Mouse (Mus musculus) intestine, embryonic 15.5 days (tissue): ENCODE results near the gene Pex7. TPM values are rescaled to one million over a fixed set of nuclear protein-coding genes. Genes with fewer than 3 reads are reported as not detected.

ENCODE experiments used
- ATAC-seq: fragments of 200-750 bp; cut with Nextera tagmentation; 2 replicates; pipeline ENCODE4 v1.8.0; 2017; ENCODE audit warnings: moderate TSS enrichment, moderate library complexity
- H3K27ac ChIP-seq: fragments of 300-500 bp; sonication (generic); 2 replicates; pipeline ENCODE4 v1.5.1; 2015; ENCODE audit warnings: mild to moderate bottlenecking, inconsistent platforms
- H3K27me3 ChIP-seq: fragments of 300-500 bp; sonication (generic); replicated peaks from 2 replicates; pipeline ENCODE4 v1.6.1; 2015; ENCODE audit warnings: inconsistent platforms
- H3K36me3 ChIP-seq: fragments of 300-500 bp; sonication (generic); 2 replicates; pipeline ENCODE4 v1.6.1; 2015; ENCODE audit warnings: inconsistent platforms
- H3K4me1 ChIP-seq: fragments of 300-500 bp; sonication (generic); replicated peaks from 2 replicates; pipeline ENCODE4 v1.6.1; 2015; ENCODE audit warnings: inconsistent platforms
- H3K4me2 ChIP-seq: fragments of 300-500 bp; sonication (generic); replicated peaks from 2 replicates; pipeline ENCODE4 v1.6.1; 2015; ENCODE audit warnings: mild to moderate bottlenecking, inconsistent platforms
- H3K4me3 ChIP-seq: fragments of 300-500 bp; sonication (generic); replicated peaks from 2 replicates; pipeline ENCODE4 v1.5.1; 2015; ENCODE audit warnings: inconsistent platforms
- H3K9ac ChIP-seq: fragments of 300-500 bp; sonication (generic); 2 replicates; pipeline ENCODE4 v1.6.1; 2015; ENCODE audit warnings: inconsistent platforms
- H3K9me3 ChIP-seq: fragments of 300-500 bp; sonication (generic); 2 replicates; pipeline ENCODE4 v1.6.1; 2016; ENCODE audit warnings: inconsistent platforms
- WGBS: fragments of 180-500 bp; shearing (Covaris S2); methylation state at CpG from one replicate; pipeline ENCODE4 v1.1.7; 2015; 5-methylcytosine and 5-hydroxymethylcytosine counted together
- polyA plus RNA-seq: library from polyadenylated mRNA; unstranded; fragments of >200 nt; fragmentation: Nextera tagmentation; extraction: Ambion mirVana; gene quantifications from 2 replicates; pipeline ENCODE4 v1.2.1, GENCODE M21; 2015

Pex7 gene
- polyA plus RNA-seq, 1 experiment from 2014 or later, result 50.3 TPM

DNA sequence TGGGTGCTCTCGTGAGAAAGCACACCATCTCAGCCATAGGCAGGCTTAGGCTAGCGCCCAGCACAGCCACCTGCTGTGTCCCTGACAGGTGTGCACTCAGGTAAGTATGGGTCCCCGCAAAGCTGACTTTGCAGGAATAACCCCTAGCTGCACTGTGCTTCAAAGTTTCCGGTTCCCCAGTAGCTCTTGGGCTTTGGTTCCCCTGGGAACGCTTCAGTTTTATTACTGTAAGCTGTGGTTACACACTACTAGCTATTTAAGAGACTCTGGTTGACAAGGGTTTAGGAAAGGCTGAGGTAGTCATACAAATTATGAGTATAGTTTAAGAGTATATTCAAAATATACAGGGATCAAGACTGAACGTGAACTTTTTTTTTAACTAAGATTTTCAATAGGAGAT is 54.7 kb downstream of the Pex7 start:
- WGBS, result 23% methylated on average over 6 of the region's 6 CpGs
- no peak for ATAC-seq
- H3K4me2 ChIP-seq, result no peak overlapping the region
- no peak overlapping the region for H3K9ac ChIP-seq
- no peaks in the 10 kb centered on the region for H3K36me3 ChIP-seq
- H3K9me3 ChIP-seq, result no peaks in the 10 kb centered on the region
- H3K27ac ChIP-seq, result no peak overlapping the region
- H3K27me3 ChIP-seq, result peaks cover 44% of the 10 kb centered on the region
- H3K4me3 ChIP-seq, result no peak overlapping the region
- H3K4me1 ChIP-seq, result peaks cover 26% of the 10 kb centered on the region

DNA sequence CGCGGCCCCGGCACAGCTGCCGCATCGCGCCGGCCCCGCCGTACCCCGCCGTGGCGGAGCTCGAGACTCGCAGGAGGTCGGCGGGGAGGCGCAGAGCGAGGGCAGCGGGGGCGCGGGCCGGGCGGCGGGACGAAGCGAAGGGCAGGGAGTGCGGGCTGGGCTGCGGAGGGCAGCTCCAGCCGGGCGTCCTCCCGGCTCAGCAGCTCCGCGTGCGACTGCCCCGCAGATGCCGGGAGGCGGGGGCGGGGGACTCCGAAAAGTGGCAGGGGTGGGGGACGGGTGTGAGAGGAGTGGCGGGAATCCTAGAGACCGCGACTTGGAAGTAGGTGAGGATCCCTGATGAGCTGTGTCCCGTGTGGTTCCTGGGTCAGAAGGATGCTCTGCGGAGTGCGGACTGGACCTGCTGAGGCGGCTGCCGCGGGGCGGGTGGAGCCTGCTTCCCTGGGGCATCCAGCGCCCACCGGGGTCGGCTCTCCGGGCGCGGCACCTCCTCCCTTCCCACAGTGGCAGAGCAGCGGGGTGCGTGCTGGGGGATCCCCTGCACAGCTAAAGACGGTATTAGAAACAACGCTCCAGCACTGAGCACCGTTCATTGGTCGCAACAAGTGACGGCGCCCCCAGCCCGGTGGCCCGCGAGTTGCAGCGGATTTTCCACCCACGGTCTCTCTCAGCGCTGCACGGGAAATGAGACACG is 56.3 kb downstream of the Pex7 start, which contains the start of gene Slc35d3:
TSS of gene Slc35d3 (minus strand) at position 462 of the 694 bp plus-strand sequence.
- under 1% methylated on average over 66 of the region's 72 CpGs for WGBS

DNA sequence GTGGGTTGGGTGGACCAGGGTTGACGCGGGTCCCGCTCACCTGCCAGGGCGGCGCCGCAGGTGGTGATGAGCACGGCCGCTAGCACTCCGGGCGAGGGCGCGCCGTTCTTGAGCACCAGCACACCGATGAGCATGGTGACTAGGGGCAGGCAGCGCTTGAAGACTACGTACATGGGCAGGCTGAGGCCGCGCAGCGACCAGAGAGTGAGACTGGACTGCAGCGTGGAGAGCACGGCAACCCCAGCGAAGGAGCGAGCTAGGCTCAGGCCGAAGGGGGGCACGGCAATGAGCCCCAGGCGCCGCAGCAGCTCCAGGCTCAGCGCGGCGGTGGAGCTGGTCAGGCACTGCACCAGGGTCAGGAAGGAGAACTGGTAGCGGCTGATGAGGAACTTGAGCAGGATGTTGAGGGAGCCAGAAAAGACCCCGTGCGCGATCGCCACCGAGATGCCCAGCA is 56.9 kb downstream of the Pex7 start:
- peak overlapping the region; percentile 99 for H3K4me2 ChIP-seq
- H3K9me3 ChIP-seq, result no peaks in the 10 kb centered on the region
- peak overlapping the region; percentile 28 for H3K9ac ChIP-seq
- H3K27me3 ChIP-seq, result peaks cover 44% of the 10 kb centered on the region
- WGBS, result under 1% methylated on average over 36 of the region's 36 CpGs
- peaks cover 26% of the 10 kb centered on the region for H3K4me1 ChIP-seq
- peak; percentile 71 for ATAC-seq
- H3K36me3 ChIP-seq, result no peaks in the 10 kb centered on the region
- no peak overlapping the region for H3K27ac ChIP-seq
- H3K4me3 ChIP-seq, result peak overlapping the region; percentile 56

More for the DNA sequence above, 56.3 kb downstream of the Pex7 start, which contains the start of gene Slc35d3:
- Histone ChIP-seq H3K27me3 (peaks cover 44% of the 10 kb centered on the region), H3K4me2 (peak within 1 kb of the TSS; percentile 99), H3K9me3 (no peaks in the 10 kb centered on the region), H3K36me3 (no peaks in the 10 kb centered on the region), H3K9ac (peak within 1 kb of the TSS; percentile 28), H3K27ac (no peak within 1 kb of the TSS), H3K4me3 (peak within 1 kb of the TSS; percentile 56), H3K4me1 (peaks cover 26% of the 10 kb centered on the region)
- peak; percentile 44 for ATAC-seq

DNA sequence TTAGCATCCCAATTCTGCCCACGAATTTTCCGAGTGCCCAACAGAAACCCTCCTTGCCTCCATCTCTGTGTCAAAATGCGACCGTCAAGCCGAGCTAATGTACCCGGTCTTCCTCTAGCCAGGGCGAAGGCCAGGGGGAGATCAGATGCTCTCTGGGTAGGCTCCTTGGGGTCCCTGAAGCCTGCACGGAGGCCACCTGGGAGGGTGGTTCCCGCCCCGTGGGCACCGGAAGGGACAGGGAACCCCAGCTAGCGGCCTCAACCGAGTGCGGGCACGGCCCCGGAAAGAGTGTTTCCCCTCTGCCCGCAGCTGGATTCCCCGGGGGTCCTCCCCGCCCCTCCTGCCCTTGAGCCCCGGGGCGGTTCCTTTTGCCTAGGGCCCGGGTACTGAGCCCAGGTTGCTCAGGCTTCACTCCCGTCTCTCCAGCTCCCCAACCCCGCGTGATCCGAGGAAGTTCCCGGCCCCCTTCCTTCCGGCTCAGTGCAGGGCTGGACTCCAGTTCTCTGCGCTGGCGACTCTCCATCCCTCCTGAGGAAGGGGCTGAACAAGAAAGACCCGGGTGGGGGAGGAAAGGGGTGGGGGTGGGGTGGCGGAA is 57.6 kb downstream of the Pex7 start:
- WGBS, result under 1% methylated on average over 32 of the region's 32 CpGs
- Histone ChIP-seq H3K4me2 (peak overlapping the region; percentile 99), H3K36me3 (no peaks in the 10 kb centered on the region), H3K4me1 (peaks cover 26% of the 10 kb centered on the region), H3K4me3 (peak overlapping the region; percentile 56), H3K9me3 (no peaks in the 10 kb centered on the region), H3K27me3 (peaks cover 44% of the 10 kb centered on the region), H3K27ac (no peak overlapping the region), H3K9ac (peak overlapping the region; percentile 49)
- ATAC-seq, result peak; percentile 74

DNA sequence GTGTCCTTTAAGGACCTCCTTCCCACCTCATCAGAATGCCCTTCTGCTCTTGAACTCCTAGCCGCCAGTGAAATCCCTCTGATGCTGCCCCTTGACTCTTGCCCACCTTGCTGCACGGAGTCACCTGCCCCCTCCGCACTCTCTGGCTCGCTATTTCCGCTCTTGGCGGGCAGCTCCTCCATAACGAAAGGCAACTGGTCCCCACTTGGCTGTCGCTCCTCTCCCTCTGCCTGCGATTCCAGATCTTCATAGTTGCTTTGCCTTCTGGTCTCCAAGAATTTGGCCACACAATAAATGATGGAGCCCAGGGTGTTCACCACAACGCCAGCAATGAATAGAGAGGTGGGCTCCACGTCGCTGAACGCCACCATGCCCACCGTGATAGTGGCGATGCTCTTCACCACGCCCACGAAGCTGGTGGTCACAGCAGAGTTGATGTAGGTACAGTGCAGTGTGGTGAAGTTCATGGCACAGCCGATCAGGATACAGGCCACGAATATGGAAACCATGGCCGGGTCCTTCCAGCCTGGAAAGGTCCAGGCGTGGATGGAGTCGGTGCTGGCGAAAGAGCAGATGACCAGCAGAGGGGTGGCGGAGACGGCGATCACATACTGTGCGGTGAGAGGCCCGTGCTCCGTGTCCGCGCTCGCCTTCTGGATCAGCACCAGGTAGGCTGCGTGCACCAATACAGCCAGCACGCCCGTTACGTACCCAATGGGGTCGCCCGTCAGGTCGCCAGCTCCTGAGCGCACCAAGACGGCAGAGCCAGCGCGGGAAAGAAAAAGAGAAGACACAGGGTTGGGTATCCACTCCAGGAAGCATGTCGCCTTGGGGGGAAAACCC is 58.3 kb downstream of the Pex7 start:
- no peak overlapping the region for H3K9ac ChIP-seq
- ATAC-seq, result no peak
- no peak overlapping the region for H3K27ac ChIP-seq
- H3K4me1 ChIP-seq, result peaks cover 26% of the 10 kb centered on the region
- 7% methylated on average over 44 of the region's 44 CpGs for WGBS
- no peaks in the 10 kb centered on the region for H3K36me3 ChIP-seq
- H3K27me3 ChIP-seq, result peaks cover 44% of the 10 kb centered on the region
- H3K4me2 ChIP-seq, result peak overlapping the region; percentile 99
- H3K9me3 ChIP-seq, result no peaks in the 10 kb centered on the region
- peak overlapping the region; percentile 56 for H3K4me3 ChIP-seq

DNA sequence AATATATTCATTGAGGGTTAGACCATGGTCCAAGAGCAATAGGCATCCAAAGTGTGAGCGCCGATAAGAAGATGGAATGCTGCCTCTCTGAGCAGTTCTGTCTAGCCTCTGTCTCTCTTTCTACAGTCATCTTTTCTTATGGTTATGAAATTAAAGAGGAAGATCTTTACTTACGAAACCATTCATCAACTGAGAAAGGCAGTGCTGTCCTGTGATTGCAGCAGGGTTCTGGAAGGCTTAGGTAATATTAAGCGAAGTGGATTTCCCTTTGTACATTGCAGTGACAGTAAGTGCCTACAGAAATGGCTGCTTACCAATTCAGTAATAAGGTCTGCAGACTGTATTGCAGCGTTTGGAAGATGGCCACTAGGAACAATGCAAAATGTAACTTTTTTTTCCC is 67.7 kb downstream of the Pex7 start:
- no peak overlapping the region for H3K4me2 ChIP-seq
- 86% methylated on average over 5 of the region's 5 CpGs for WGBS
- no peak for ATAC-seq

DNA sequence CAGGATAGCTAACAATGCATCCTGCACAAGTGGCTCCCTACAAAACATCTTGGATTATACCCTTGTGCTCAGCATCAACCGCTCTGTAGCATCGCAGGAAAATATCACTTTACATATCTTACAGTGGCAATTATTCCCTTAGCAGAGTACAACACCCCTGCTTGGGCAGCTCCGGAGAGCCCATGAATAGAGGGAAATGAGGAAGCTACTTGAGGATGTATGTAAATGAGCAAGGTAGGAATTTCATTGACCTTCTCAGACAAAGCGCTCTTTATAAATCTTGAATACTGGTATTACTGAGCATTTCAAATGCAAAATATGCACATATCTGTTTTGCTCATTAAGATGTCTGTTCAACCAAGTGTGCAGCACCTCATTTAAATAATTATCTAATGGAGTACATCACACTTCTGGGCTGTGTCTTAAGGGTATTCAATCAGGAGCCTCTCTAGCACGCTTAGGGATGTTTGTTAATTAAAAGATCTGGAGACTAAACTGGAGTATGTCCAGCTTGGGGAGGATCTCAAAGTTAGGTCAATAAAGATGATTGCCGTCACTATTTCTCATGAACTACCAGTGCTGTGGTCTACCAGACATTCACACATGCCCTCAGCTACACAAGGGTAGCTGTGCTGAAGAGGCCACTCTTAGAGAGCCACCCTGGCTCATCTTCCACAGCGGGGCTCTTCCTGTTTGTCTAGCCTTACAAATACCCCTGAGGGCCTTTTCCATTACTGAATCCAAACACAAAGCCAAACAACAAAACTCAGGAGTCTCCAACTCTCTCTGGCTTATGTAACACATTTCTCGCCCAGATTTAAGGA is 71.4 kb downstream of the Pex7 start:
- Histone ChIP-seq H3K27ac (no peak overlapping the region), H3K9ac (no peak overlapping the region), H3K9me3 (no peaks in the 10 kb centered on the region), H3K27me3 (no peaks in the 10 kb centered on the region), H3K36me3 (no peaks in the 10 kb centered on the region), H3K4me3 (no peak overlapping the region), H3K4me1 (no peaks in the 10 kb centered on the region), H3K4me2 (no peak overlapping the region)
- 82% methylated on average over 8 of the region's 8 CpGs for WGBS
- no peak for ATAC-seq

More for the DNA sequence above, 67.7 kb downstream of the Pex7 start:
- H3K4me1 ChIP-seq, result no peaks in the 10 kb centered on the region
- no peaks in the 10 kb centered on the region for H3K9me3 ChIP-seq
- no peak overlapping the region for H3K27ac ChIP-seq
- H3K4me3 ChIP-seq, result no peak overlapping the region
- no peaks in the 10 kb centered on the region for H3K36me3 ChIP-seq
- no peaks in the 10 kb centered on the region for H3K27me3 ChIP-seq
- no peak overlapping the region for H3K9ac ChIP-seq

DNA sequence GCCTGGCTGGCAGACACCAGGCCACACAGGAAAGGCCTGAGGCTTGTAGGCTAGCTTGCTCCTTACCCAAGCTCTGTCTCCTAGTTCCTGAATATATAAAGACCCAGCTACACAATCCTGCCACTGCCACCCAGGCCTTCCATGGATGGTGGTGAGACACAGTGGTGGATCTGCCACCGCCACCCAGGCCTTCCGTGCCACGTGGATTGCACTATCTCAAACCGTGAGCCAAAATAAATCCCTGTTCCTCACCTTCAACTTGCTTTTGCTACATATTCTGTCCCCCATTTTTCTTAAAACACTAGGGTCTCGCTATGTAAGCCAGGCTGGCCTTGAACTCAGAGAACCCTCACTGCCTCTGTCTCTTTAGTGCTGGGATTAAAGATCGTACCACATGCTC is 73.3 kb downstream of the Pex7 start:
- 93% methylated on average over 6 of the region's 6 CpGs for WGBS

DNA sequence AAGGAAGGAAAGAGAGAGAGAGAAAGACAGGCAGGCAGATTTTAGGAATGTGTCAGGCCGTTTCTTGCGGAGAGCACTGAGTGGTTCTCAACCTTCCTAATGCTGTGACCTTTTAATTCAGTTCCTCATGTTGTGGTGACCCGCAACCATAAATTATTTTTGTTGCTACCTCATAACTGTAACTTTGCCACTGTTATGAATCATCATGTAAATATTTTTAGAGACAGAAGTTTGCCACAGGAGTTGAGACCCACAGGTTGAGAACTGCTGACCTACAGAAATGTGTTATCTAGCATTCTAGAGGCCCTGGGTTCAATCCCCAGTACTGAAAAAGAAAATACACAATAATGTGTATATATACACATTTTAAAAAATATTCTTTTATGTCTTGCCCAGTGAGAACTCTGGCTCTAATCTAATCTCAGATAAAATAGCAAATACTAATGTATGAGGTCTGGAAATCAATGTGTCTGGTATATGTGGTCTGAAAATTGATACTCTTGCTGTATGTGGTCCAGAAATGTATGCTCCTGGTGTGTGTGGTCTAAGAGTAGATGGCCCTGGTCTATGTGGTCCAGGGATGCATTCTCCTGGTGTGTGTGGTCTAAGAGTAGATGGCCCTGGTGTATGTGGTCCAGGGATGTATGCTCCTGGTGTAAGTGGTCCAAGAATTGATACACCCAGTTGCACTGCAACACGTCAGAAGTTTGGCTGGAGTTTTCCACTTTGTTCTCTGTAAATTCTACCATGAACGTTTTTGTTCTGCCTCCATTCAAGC is 76.2 kb downstream of the Pex7 start:
- no peaks in the 10 kb centered on the region for H3K4me1 ChIP-seq
- no peak overlapping the region for H3K4me2 ChIP-seq
- H3K36me3 ChIP-seq, result no peaks in the 10 kb centered on the region
- no peak for ATAC-seq
- H3K9me3 ChIP-seq, result no peaks in the 10 kb centered on the region
- 79% methylated on average over 5 of the region's 5 CpGs for WGBS
- H3K4me3 ChIP-seq, result no peak overlapping the region
- H3K27ac ChIP-seq, result no peak overlapping the region
- H3K9ac ChIP-seq, result no peak overlapping the region
- no peaks in the 10 kb centered on the region for H3K27me3 ChIP-seq

More for the DNA sequence above, 73.3 kb downstream of the Pex7 start:
- Histone ChIP-seq H3K36me3 (no peaks in the 10 kb centered on the region), H3K9me3 (no peaks in the 10 kb centered on the region), H3K9ac (no peak overlapping the region), H3K4me2 (no peak overlapping the region), H3K27me3 (no peaks in the 10 kb centered on the region), H3K4me3 (no peak overlapping the region), H3K27ac (no peak overlapping the region), H3K4me1 (no peaks in the 10 kb centered on the region)
- ATAC-seq, result no peak

DNA sequence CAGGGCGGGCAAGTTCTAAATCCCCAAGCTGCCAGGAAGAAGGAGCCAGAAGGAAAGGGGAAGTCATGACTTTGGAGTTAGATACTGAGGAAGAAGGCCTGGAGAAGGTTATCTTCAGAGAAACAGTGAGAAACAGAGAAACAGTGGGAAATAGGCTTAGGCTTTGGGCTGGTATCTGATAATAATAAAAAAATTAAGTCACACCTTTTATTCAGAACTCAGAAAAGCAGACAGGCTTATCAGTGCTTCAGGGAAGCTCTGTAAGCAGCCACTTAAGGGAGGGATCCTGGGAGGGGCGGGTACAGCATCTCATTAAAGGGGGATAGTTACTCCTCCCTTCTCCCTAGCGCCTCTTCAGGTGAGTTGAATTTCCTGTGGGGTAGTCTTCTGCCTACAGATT is 86.5 kb downstream of the Pex7 start:
- Histone ChIP-seq H3K9ac (no peak overlapping the region), H3K4me2 (no peak overlapping the region), H3K9me3 (no peaks in the 10 kb centered on the region), H3K27me3 (no peaks in the 10 kb centered on the region), H3K27ac (no peak overlapping the region), H3K36me3 (no peaks in the 10 kb centered on the region), H3K4me1 (no peaks in the 10 kb centered on the region), H3K4me3 (no peak overlapping the region)
- WGBS, result 59% methylated on average over 3 of the region's 3 CpGs
- ATAC-seq, result no peak

DNA sequence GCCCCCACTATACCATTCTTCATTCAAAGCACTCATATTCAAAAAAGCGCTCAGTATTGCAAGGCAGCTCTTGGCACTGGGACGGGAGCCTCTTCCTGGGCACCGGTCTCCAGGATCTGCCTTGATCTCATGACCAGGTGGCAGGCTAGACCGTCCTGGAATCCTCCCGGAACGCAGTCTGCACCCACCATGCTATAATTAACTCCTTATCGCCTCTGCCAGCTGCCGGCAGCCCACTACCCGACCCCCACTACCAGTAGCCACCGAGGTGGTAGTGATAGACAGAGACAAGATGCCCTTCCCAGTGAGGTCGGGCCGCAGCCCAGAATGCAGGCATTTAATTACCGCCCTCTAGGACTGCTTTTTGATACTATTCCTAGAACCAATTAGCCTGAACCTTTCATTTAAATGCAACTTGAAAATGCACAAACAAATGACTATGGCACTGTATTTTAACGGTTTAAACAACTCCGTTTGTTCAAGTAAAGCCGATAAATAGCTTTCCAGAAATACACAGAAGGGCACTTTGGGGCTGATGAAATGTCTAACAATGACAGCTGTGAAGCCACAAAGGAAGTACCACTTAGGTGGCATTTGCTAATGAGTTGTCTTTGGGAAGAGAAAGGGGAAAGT is 88.7 kb downstream of the Pex7 start:
- Histone ChIP-seq H3K4me1 (no peaks in the 10 kb centered on the region), H3K27ac (no peak overlapping the region), H3K27me3 (no peaks in the 10 kb centered on the region), H3K36me3 (no peaks in the 10 kb centered on the region), H3K4me3 (no peak overlapping the region), H3K4me2 (no peak overlapping the region), H3K9me3 (no peaks in the 10 kb centered on the region), H3K9ac (no peak overlapping the region)
- 50% methylated on average over 16 of the region's 16 CpGs for WGBS
- no peak for ATAC-seq
